Mouse (Mus musculus): Measurements from ENCODE around the gene Sox5.

Sox5 gene

GRCm38 (mm10) chr6:144387539-144388255, 394.1 kb downstream of the Sox5 start:
- no peak for DNase-seq

- no peak for DNase-seq
Measured at GRCm38 (mm10) chr6:144380641-144381040, 401.1 kb downstream of the Sox5 start.

GRCm38 (mm10) chr6:144380171-144380570, 401.6 kb downstream of the Sox5 start:
- no peak for DNase-seq

GRCm38 (mm10) chr6:144374810-144375209, 407.0 kb downstream of the Sox5 start:
- DNase-seq = no peak

GRCm38 (mm10) chr6:144370699-144371098, 411.1 kb downstream of the Sox5 start:
- peak; percentile 45 for DNase-seq

- no peak for DNase-seq
Measured at GRCm38 (mm10) chr6:144367626-144368077, 414.1 kb downstream of the Sox5 start.

GRCm38 (mm10) chr6:144361267-144362038, 420.3 kb downstream of the Sox5 start:
- no peak for DNase-seq

DNA sequence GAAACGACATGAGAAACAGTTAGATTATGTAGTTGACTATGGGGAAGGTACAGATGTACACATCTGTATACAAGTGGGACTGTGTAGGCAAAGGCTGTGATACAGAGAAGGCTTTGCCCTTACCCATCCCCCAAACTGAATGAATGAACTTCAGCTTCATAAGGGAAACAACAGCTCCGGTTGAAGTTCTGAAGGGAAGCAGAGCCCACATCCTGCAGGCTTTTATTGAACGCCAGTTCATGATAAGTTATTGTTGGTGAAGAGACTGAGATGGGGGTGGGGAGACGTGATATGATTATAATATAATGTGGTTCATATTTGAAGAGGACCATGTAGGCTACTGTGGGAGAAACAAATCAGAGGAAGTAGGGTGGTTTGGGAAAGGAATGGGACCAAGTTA, 424.7 kb downstream of the Sox5 start:
- no peak for DNase-seq

DNA sequence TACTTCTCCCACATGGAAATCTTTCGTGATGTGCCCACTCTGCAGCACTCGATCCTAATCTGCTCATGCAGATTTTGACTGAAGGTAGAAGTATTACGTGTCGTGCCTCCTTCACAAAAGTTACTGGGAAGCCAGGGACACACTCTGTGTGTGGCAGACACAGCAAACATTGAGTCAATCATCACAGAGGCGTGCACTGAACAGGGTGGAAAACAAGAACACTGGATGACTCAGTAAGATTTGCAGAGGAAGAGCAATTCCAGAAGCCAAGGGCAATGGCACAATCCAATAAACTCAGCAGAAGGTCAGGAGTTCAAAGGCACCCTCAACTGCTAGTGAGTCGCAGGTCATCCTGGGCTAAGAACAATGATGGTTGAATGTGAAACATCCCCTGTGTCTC, 430.7 kb downstream of the Sox5 start:
- DNase-seq = no peak

GRCm38 (mm10) chr6:144343338-144343737, 438.4 kb downstream of the Sox5 start:
- peak; percentile 43 for DNase-seq

- DNase-seq = no peak
Measured at GRCm38 (mm10) chr6:144339554-144339953, 442.2 kb downstream of the Sox5 start.

GRCm38 (mm10) chr6:144339006-144339405, 442.8 kb downstream of the Sox5 start:
- peak; percentile 23 for DNase-seq

GRCm38 (mm10) chr6:144338221-144338620, 443.6 kb downstream of the Sox5 start:
- DNase-seq = no peak

DNA sequence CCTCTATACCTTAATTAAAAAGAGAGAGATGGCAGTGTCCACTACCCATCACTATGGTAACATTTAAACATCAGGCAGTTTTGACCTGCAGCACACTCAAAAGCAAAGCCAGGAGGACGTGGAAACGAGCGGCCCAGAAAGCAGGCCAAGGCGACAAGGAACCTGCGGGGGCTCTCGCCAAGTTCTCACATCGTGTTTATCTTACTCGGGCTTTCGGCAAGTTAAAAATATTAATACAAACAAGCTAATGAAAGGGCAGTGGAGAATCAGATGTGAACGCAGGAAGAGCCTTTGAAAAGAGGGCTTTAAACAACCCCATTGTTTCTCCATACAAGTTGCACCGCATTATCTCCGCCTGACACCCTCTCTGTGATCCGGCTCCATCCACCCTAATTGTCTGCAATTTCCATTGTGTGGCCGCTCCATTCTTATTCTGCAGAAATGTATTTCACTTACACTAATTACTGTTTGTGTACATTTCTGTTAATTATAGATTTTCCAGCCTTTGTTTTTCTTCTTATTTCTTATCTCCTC, 444.3 kb downstream of the Sox5 start:
- peak; percentile 38 for DNase-seq

DNA sequence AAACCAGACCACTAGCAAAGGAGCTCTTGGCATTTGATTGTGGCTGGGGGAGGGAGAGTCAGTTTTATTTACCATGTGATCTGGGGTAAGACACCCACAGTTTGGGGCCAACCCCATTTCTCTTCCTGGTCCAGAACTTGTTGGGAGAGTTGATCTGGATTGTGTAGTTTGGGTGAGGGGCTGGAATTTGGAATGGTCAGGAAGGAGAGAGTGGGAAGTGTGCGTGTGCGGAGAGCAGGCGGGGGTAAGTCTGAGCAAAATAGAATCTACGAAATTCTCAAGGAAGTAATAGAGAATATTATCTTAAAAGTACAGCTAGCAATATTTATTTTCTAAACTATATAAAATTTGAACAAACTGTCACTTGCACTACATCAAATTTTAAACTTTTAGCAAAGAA, 445.0 kb downstream of the Sox5 start:
- DNase-seq = no peak

DNA sequence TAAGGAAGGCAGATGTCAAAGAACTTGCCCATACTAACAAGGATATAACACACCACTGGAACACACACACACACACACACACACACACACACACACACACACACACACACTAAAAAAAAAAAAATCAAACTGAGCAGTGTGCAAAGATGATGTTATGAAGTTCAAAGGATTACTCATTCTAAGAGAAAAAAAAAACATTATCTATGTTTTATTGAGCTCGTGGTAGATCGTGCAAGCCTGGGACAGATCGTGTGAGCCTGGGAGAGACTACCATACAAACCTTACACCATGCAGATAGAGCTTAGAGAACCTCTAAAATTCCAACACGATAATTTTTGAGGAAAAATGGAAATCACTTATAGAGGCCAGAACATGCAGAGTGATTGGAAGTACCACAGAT, 448.6 kb downstream of the Sox5 start:
- DNase-seq = no peak

- DNase-seq = no peak
Measured at GRCm38 (mm10) chr6:144332027-144332426, 449.8 kb downstream of the Sox5 start.

DNA sequence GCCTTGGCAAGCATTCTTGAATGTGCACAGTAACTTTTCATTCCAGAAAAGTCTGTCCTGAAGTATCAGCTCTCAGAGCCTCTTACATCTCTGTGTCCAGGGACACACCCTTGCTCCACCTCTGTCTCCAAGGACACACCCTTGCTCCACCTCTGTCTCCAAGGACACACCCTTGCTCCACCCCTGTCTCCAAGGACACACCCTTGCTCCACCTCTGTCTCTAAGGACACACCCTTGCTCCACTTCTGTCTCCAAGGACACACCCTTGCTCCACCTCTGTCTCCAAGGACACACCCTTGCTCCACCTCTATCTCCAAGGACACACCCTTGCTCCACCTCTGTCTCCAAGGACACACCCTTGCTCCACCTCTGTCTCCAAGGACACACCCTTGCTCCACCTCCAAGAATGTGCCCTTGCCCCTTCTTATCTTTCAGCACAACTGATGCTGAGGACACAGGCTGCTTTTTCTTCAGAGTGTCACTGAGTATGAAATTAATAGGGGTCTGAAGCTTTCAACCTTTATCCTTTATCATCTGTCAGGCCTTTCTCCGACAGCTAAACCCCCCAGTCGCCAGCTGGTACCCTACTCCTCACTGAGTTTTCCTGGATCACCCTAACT, 452.4 kb downstream of the Sox5 start:
- DNase-seq = no peak

GRCm38 (mm10) chr6:144328779-144329178, 453.0 kb downstream of the Sox5 start:
- DNase-seq = peak; percentile 24

- no peak for DNase-seq
Measured at GRCm38 (mm10) chr6:144326817-144327216, 455.0 kb downstream of the Sox5 start.

DNA sequence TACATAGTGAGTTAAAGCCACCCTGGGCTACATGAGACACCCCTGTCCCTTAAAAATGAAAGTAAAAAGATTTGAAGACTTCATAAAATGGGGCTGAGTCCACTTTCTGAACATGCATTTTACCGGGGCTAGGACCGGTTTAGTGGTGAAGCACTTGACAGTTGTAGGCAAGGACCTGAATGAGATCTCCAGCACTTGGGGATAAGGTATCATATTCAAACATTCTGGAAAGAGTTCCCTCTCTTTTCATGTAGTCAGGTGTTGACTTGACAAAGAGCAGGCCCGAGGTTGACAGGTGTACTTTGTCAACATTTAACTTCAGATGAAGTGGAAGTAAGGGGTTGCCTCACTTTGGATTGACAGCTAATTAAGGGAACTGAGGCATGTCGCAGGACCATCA, 458.4 kb downstream of the Sox5 start:
- DNase-seq = no peak

DNA sequence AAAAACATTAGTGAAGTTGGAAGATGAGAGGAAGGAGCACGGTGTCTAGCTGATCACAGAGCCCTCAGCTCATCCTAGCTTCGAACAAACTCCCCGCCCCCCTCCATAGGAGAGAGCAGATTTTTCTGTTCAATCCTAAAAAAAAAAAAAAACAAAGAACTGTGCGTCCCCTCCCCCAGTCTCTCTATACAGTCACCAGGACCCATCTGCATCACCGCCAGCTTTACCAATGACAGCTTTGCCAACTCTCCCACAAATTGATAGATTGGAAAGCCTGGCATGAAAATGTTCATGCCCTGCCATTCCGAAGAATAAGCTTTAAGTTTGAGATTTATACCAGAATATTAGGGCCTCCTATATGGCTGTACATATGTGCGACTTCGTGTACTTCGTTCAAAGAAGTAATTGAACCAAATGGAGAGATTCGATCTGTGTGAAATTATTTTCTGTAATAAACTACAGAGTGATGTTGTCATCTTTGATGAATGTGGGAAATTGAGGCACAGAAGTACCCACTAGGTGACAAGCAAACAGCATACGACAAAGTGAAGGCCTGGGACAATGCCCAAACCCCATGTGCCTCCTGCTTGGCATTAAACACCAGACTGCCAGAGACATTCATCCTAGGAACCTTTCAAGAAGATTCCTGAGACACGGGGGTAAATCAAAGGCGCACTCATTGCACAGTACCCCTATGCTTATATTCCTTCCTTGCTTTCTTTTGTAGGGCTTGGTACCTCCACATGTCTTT, 459.3 kb downstream of the Sox5 start:
- no peak for DNase-seq

- no peak for DNase-seq
Measured at GRCm38 (mm10) chr6:144320327-144320726, 461.4 kb downstream of the Sox5 start.

Data from lung, postnatal 10 days (tissue).